Mouse (Mus musculus) CH12.LX (cell line): ENCODE data around the gene Fgfr2. TPM values are rescaled to one million over a fixed set of nuclear protein-coding genes. Genes with fewer than 3 reads are reported as not detected.

Experiments
- DNase-seq: peaks from one replicate; pipeline ENCODE4 v3.0.0-alpha.2; 2013; ENCODE audit errors: extremely low read depth
- H3K27ac ChIP-seq: 2 replicates; pipeline ENCODE4 v1.5.1; 2012; ENCODE audit warnings: low read depth, mild to moderate bottlenecking, control low read depth, moderate library complexity; ENCODE audit not compliant: insufficient read depth
- H3K27me3 ChIP-seq: replicated peaks from 2 replicates; pipeline ENCODE3; 2012; ENCODE audit warnings: inconsistent platforms
- H3K36me3 ChIP-seq, 2 experiments: replicated peaks in 1 of 2; 2 replicates each; pipeline versions ENCODE3 to v1.6.1; 2012; ENCODE audit warnings: inconsistent platforms in 1 of 2, low read length in 1 of 2, mild to moderate bottlenecking in 1 of 2, mixed read lengths in 1 of 2, moderate library complexity in 1 of 2; ENCODE audit not compliant: control insufficient read depth in 1 of 2, insufficient read depth in 1 of 2
- H3K4me1 ChIP-seq, 2 experiments: 2 replicates each; pipeline ENCODE4 v1.6.1; 2012; ENCODE audit warnings: inconsistent platforms in 1 of 2, moderate library complexity in 1 of 2; ENCODE audit not compliant: insufficient read depth in 2 of 2, control insufficient read depth in 1 of 2
- H3K4me2 ChIP-seq: 2 replicates; pipeline ENCODE4 v1.6.1; 2012; ENCODE audit warnings: low read depth, mild to moderate bottlenecking, control low read depth; ENCODE audit not compliant: poor library complexity, insufficient read depth, severe bottlenecking
- H3K4me3 ChIP-seq, 3 experiments: fragments of 150-350 bp in 1 of 3; sonication (generic) in 1 of 3; replicated peaks in 1 of 3; 2 replicates each; pipeline versions ENCODE3 to v1.5.1; 2011 to 2012; ENCODE audit warnings: low read depth in 2 of 3, low read length in 2 of 3, mild to moderate bottlenecking in 2 of 3, moderate library complexity in 2 of 3, control low read depth in 1 of 3, improper control_type of control experiment in 1 of 3, inconsistent platforms in 1 of 3, mixed read lengths in 1 of 3; ENCODE audit not compliant: poor library complexity in 1 of 3
- H3K79me2 ChIP-seq: replicated peaks from 2 replicates; pipeline ENCODE4 v1.6.1; 2012; ENCODE audit warnings: mild to moderate bottlenecking, moderate library complexity; ENCODE audit not compliant: control insufficient read depth, poor library complexity, insufficient read depth, severe bottlenecking; ENCODE audit errors: extremely low read depth
- H3K9ac ChIP-seq: 2 replicates; pipeline ENCODE4 v1.6.1; 2012; ENCODE audit warnings: low read depth, mild to moderate bottlenecking, control low read depth, moderate library complexity; ENCODE audit not compliant: insufficient read depth
- H3K9me3 ChIP-seq: replicated peaks from 2 replicates; pipeline ENCODE3; 2012; ENCODE audit warnings: low read length, inconsistent platforms, mixed read lengths
- BHLHE40 ChIP-seq: IDR thresholded peaks from 2 replicates; pipeline ENCODE4 v1.6.1; 2011; ENCODE audit warnings: mild to moderate bottlenecking, low read depth, low read length, improper control_type of control experiment
- CHD1 ChIP-seq: IDR thresholded peaks from 2 replicates; pipeline ENCODE4 v1.6.1; 2012; ENCODE audit warnings: low read depth, low read length, improper control_type of control experiment, inconsistent platforms
- CTCF ChIP-seq, 2 experiments: IDR thresholded peaks in 1 of 2; conservative IDR thresholded peaks in 1 of 2; 2 replicates each; pipeline ENCODE4 v1.5.1; 2011 to 2012; ENCODE audit warnings: low read depth in 2 of 2, low read length in 2 of 2, improper control_type of control experiment in 1 of 2, inconsistent platforms in 1 of 2, mild to moderate bottlenecking in 1 of 2, moderate library complexity in 1 of 2
- ETS1 ChIP-seq: conservative IDR thresholded peaks from 2 replicates; pipeline ENCODE4 v1.6.1; 2012; ENCODE audit warnings: low read depth, mild to moderate bottlenecking, inconsistent platforms, low read length, improper control_type of control experiment, moderate library complexity
- GABPA ChIP-seq: IDR thresholded peaks from 2 replicates; pipeline ENCODE4 v1.6.1; 2012; ENCODE audit warnings: low read depth, low read length, improper control_type of control experiment, inconsistent platforms; ENCODE audit not compliant: insufficient replicate concordance
- HCFC1 ChIP-seq: IDR thresholded peaks from 2 replicates; pipeline ENCODE4 v1.6.1; 2012; ENCODE audit warnings: low read depth, mild to moderate bottlenecking, inconsistent platforms, low read length, improper control_type of control experiment
- JUN ChIP-seq: IDR thresholded peaks from 2 replicates; pipeline ENCODE4 v1.6.1; 2011; ENCODE audit warnings: low read depth, mild to moderate bottlenecking, low read length, improper control_type of control experiment, moderate library complexity; ENCODE audit not compliant: insufficient read depth
- JUND ChIP-seq: conservative IDR thresholded peaks from 2 replicates; pipeline ENCODE4 v1.6.1; 2011; ENCODE audit warnings: low read depth, low read length, improper control_type of control experiment
- KAT2A ChIP-seq: IDR thresholded peaks from 2 replicates; pipeline ENCODE4 v1.6.1; 2012; ENCODE audit warnings: low read length, improper control_type of control experiment, inconsistent platforms; ENCODE audit not compliant: insufficient replicate concordance
- MEF2A ChIP-seq: IDR thresholded peaks from 2 replicates; pipeline ENCODE4 v1.6.1; 2014; ENCODE audit warnings: low read depth, mild to moderate bottlenecking, inconsistent platforms, low read length, improper control_type of control experiment, borderline replicate concordance
- MXI1 ChIP-seq: IDR thresholded peaks from 2 replicates; pipeline ENCODE4 v1.6.1; 2011; ENCODE audit warnings: mild to moderate bottlenecking, low read depth, low read length, improper control_type of control experiment
- MYC ChIP-seq: IDR thresholded peaks from 2 replicates; pipeline ENCODE4 v1.6.1; 2011; ENCODE audit warnings: low read depth, mild to moderate bottlenecking, improper control_type of control experiment, low read length
- NELFE ChIP-seq: IDR thresholded peaks from 2 replicates; pipeline ENCODE4 v1.6.1; 2011; ENCODE audit warnings: low read depth, low read length, improper control_type of control experiment
- NRF1 ChIP-seq: IDR thresholded peaks from 2 replicates; pipeline ENCODE4 v1.6.1; 2014; ENCODE audit warnings: low read depth, mild to moderate bottlenecking, inconsistent platforms, low read length, improper control_type of control experiment, moderate library complexity
- RAD21 ChIP-seq: IDR thresholded peaks from 2 replicates; pipeline ENCODE4 v1.6.1; 2011; ENCODE audit warnings: low read depth, mild to moderate bottlenecking, low read length, improper control_type of control experiment, moderate library complexity
- TBP ChIP-seq: conservative IDR thresholded peaks from 2 replicates; pipeline ENCODE4 v1.6.1; 2011; ENCODE audit warnings: low read depth, low read length, improper control_type of control experiment
- TCF12 ChIP-seq: IDR thresholded peaks from 2 replicates; pipeline ENCODE4 v1.6.1; 2014; ENCODE audit warnings: low read depth, mild to moderate bottlenecking, inconsistent platforms, low read length, improper control_type of control experiment
- UBTF ChIP-seq: IDR thresholded peaks from 2 replicates; pipeline ENCODE4 v1.6.1; 2012; ENCODE audit warnings: low read depth, mild to moderate bottlenecking, inconsistent platforms, low read length, improper control_type of control experiment, moderate library complexity
- USF2 ChIP-seq: conservative IDR thresholded peaks from 2 replicates; pipeline ENCODE4 v1.6.1; 2011; ENCODE audit warnings: low read depth, low read length, improper control_type of control experiment
- ZKSCAN1 ChIP-seq: IDR thresholded peaks from 2 replicates; pipeline ENCODE4 v1.6.1; 2012; ENCODE audit warnings: low read depth, inconsistent platforms, low read length, improper control_type of control experiment, borderline replicate concordance
- ZMIZ1 ChIP-seq: IDR thresholded peaks from 2 replicates; pipeline ENCODE4 v1.6.1; 2012; ENCODE audit warnings: low read depth, mild to moderate bottlenecking, inconsistent platforms, low read length, improper control_type of control experiment
- dilution Hi-C: fragments of 300-500 bp; cut with MboI; formaldehyde crosslinking; loops from 2 replicates; pipeline ENCODE4 v1.14.3; 2020; ENCODE audit warnings: low sequenced_read_pairs; ENCODE audit not compliant: extremely low pct_unique_long_range_greater_than_20kb, extremely low pct_ligation_motif_present
- in situ Hi-C: fragments of 300-500 bp; cut with MboI; formaldehyde crosslinking; loops from 3 replicates; pipeline ENCODE4 v1.14.3; 2019; ENCODE audit warnings: low sequenced_read_pairs, low pct_ligation_motif_present, low pct_unique_long_range_greater_than_20kb, mixed read lengths
- polyA plus RNA-seq: library from polyadenylated mRNA; unstranded; fragments of >175 nt; gene quantifications from 2 replicates; pipeline ENCODE4 v1.2.1, GENCODE M21; 2012; ENCODE audit warnings: low read depth; ENCODE audit not compliant: insufficient read length
- total RNA-seq, 2 experiments: library from RNA; depleted of rRNA; stranded (reverse); fragments of 300-350 nt in 1 of 2; fragments of >200 nt in 1 of 2; gene quantifications; 2 replicates each; pipeline ENCODE4 v1.2.3; 2012 to 2014

Fgfr2 gene
- total and polyA plus RNA-seq, 3 experiments = not detected

- TF ChIP-seq CHD1 = no peak
- no peak for TF ChIP-seq BHLHE40
- TF ChIP-seq MXI1 = no peak
- no peak for TF ChIP-seq ZKSCAN1
- TF ChIP-seq RAD21 = no peak
- no peak for TF ChIP-seq ETS1
- no peak for TF ChIP-seq USF2
- TF ChIP-seq TBP = no peak
- TF ChIP-seq UBTF = no peak
- TF ChIP-seq NELFE = no peak
- no peak for TF ChIP-seq ZMIZ1
- TF ChIP-seq MYC = no peak
- no peak for TF ChIP-seq NRF1
- no peak for TF ChIP-seq GABPA
- TF ChIP-seq CTCF (conservative IDR thresholded peaks at IDR 0.05 in 1 of 2, IDR thresholded peaks at IDR 0.05 in 1 of 2; ENCODE audit: low read depth in 2 of 2, low read length in 2 of 2) = no peak
- no peak for TF ChIP-seq KAT2A
- TF ChIP-seq JUND = no peak
- Histone ChIP-seq H3K9me3 (peaks cover 12% of the 10 kb centered on the region), H3K9ac (no peak overlapping the region), H3K79me2 (no peaks in the 10 kb centered on the region), H3K4me2 (no peak overlapping the region), H3K4me3 (no peak overlapping the region), H3K4me1 (no peaks in the 10 kb centered on the region), H3K36me3 (no peaks in the 10 kb centered on the region), H3K27ac (no peak overlapping the region), H3K27me3 (peaks cover 75% of the 10 kb centered on the region)
- dilution Hi-C loops (no loop called here), in situ Hi-C loops (no loop called here)
- DNase-seq = no peak
These were observed 676.3 kb downstream of the Fgfr2 start for GRCm38 (mm10) chr7:132446841-132447240.

- dilution Hi-C loops = no loop called here
- H3K4me1 ChIP-seq = no peaks in the 10 kb centered on the region
- H3K27ac ChIP-seq = no peak overlapping the region
- in situ Hi-C loops = no loop called here
- no peak overlapping the region for H3K9ac ChIP-seq
- H3K27me3 ChIP-seq = peaks cover 82% of the 10 kb centered on the region
- no peaks in the 10 kb centered on the region for H3K36me3 ChIP-seq
- H3K4me2 ChIP-seq = no peak overlapping the region
- TF ChIP-seq JUN (no peak), HCFC1 (no peak), RAD21 (no peak), NRF1 (no peak), TCF12 (no peak), ZKSCAN1 (no peak), MEF2A (no peak)
- H3K9me3 ChIP-seq = peaks cover 11% of the 10 kb centered on the region
- no peaks in the 10 kb centered on the region for H3K79me2 ChIP-seq
- no peak for DNase-seq
- no peak overlapping the region for H3K4me3 ChIP-seq
These were observed 678.9 kb downstream of the Fgfr2 start for GRCm38 (mm10) chr7:132444221-132444620.
